Mouse (Mus musculus) erythroblast, embryonic 14.5 days (primary cell): ENCODE data around the gene Smpx.

ENCODE experiments used
- GATA1 ChIP-seq: IDR thresholded peaks from 2 replicates; pipeline ENCODE4 v1.6.1; 2012; ENCODE audit warnings: low read length, inconsistent platforms, mixed read lengths
- TAL1 ChIP-seq: IDR thresholded peaks from 3 replicates; pipeline ENCODE4 v1.6.1; 2012; ENCODE audit warnings: low read length, inconsistent platforms, mixed read lengths

- no peak for TF ChIP-seq GATA1
- no peak for TF ChIP-seq TAL1
Measured at GRCm38 (mm10) chrX:157698862-157699261, at the start of gene Smpx.
